Mouse (Mus musculus) midbrain, embryonic 11.5 days (tissue): ENCODE measurements around the gene Pla2g6. TPM values are rescaled to one million over a fixed set of nuclear protein-coding genes. Genes with fewer than 3 reads are reported as not detected.
A peak's percentile ranks its signal among the peaks of the same experiment; 100 is the strongest.

ENCODE experiments used
- ATAC-seq: fragments of 200-750 bp; cut with Nextera tagmentation; 2 replicates; pipeline ENCODE4 v1.8.0; 2017; ENCODE audit warnings: moderate TSS enrichment, moderate library complexity; ENCODE audit not compliant: low FRiP score
- DNase-seq: peaks from one replicate; pipeline ENCODE4 v3.0.0; 2015; ENCODE audit warnings: low spot score; ENCODE audit errors: missing footprints
- H3K27ac ChIP-seq: fragments of 300-500 bp; sonication (generic); 2 replicates; pipeline ENCODE4 v1.5.1; 2014; ENCODE audit warnings: low read depth, low read length
- H3K27me3 ChIP-seq: fragments of 300-500 bp; sonication (generic); 2 replicates; pipeline ENCODE4 v1.6.1; 2014; ENCODE audit warnings: mild to moderate bottlenecking, low read length, moderate library complexity, mixed read lengths; ENCODE audit not compliant: control insufficient read depth, insufficient read depth
- H3K36me3 ChIP-seq: fragments of 300-500 bp; sonication (generic); 2 replicates; pipeline ENCODE4 v1.6.1; 2014; ENCODE audit warnings: mild to moderate bottlenecking, low read length, moderate library complexity, mixed read lengths; ENCODE audit not compliant: control insufficient read depth, insufficient read depth
- H3K4me1 ChIP-seq: fragments of 300-500 bp; sonication (generic); 2 replicates; pipeline ENCODE4 v1.6.1; 2014; ENCODE audit warnings: low read length; ENCODE audit not compliant: control insufficient read depth, insufficient read depth
- H3K4me2 ChIP-seq: fragments of 300-500 bp; sonication (generic); 2 replicates; pipeline ENCODE4 v1.6.1; 2014; ENCODE audit warnings: mild to moderate bottlenecking, moderate library complexity
- H3K4me3 ChIP-seq: fragments of 300-500 bp; sonication (generic); 2 replicates; pipeline ENCODE4 v1.5.1; 2014; ENCODE audit warnings: low read depth, low read length
- H3K9ac ChIP-seq: fragments of 300-500 bp; sonication (generic); 2 replicates; pipeline ENCODE4 v1.6.1; 2014; ENCODE audit warnings: low read length
- H3K9me3 ChIP-seq: fragments of 300-500 bp; sonication (generic); 2 replicates; pipeline ENCODE4 v1.6.1; 2016; ENCODE audit warnings: low read length; ENCODE audit not compliant: control insufficient read depth
- WGBS: fragments of 180-500 bp; shearing (Covaris S2); extraction: QIAGEN DNeasy Blood & Tissue Kit; methylation state at CpG from one replicate; pipeline ENCODE4 v1.1.7; 2014; 5-methylcytosine and 5-hydroxymethylcytosine counted together
- polyA plus RNA-seq: library from polyadenylated mRNA; unstranded; fragments of >200 nt; fragmentation: Nextera tagmentation; extraction: Ambion mirVana; gene quantifications from 2 replicates; pipeline ENCODE4 v1.2.1, GENCODE M21; 2014

The Pla2g6 gene
- polyA plus RNA-seq, 1 experiment from 2014 or later, result 18.4 TPM

DNA sequence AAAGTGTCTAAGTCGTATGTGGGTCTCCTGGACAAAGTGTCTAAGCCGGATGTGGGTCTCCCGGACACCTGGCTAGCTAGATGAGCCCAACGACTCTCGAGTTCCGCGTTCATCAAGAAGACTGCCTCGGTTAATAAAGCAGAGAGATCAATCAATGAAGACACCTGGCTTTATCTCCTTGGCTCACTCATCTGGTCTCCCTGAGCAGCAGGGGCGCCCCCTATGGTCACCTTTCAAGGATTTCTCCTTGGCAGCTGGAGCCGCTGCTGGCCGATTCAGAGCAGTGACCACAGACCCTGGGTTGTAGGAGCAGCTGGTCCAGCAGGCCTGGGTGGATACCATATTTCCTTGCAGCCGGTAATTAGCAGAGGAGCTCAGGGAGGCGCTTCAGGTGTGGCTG lies 65.8 kb downstream of the Pla2g6 start:
- Histone ChIP-seq H3K9ac (no peak overlapping the region), H3K9me3 (no peaks in the 10 kb centered on the region), H3K27me3 (peaks cover 31% of the 10 kb centered on the region), H3K4me3 (no peak overlapping the region), H3K4me2 (no peak overlapping the region), H3K36me3 (no peaks in the 10 kb centered on the region), H3K4me1 (peaks cover 8% of the 10 kb centered on the region), H3K27ac (no peak overlapping the region)
- 25% methylated on average over 13 of the region's 13 CpGs for WGBS
- DNase-seq, result peak; percentile 91
- ATAC-seq, result no peak

DNA sequence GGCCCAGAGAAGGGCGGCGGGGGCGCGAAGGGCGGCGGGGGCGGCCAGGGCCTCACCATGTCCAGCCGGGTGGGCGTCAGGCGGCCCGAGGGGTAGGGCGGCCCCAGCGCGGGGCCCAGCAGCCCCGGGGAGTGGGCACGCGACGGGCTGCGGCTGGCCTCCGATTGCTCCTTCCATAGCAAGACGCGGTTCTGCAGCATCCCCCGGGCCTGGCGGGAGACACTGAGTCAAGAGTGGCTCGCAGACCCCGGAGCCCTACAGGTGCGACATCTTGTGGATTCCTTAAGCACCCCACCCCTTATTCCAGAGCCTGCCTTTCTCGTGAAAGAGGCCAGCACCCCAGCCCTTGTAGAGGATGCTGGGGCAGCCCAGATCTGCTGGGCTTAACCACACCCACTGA lies 66.4 kb downstream of the Pla2g6 start:
- H3K4me3 ChIP-seq, result peak overlapping the region; percentile 57
- DNase-seq, result peak; percentile 94
- H3K27ac ChIP-seq, result no peak overlapping the region
- ATAC-seq, result peak; percentile 61; the same call in 1 of the 2 replicates
- H3K9ac ChIP-seq, result peak overlapping the region; percentile 71
- H3K27me3 ChIP-seq, result peaks cover 31% of the 10 kb centered on the region
- H3K4me1 ChIP-seq, result peaks cover 8% of the 10 kb centered on the region
- no peaks in the 10 kb centered on the region for H3K9me3 ChIP-seq
- no peaks in the 10 kb centered on the region for H3K36me3 ChIP-seq
- peak overlapping the region; percentile 98 for H3K4me2 ChIP-seq
- WGBS, result 0% methylated on average over 26 of the region's 28 CpGs

DNA sequence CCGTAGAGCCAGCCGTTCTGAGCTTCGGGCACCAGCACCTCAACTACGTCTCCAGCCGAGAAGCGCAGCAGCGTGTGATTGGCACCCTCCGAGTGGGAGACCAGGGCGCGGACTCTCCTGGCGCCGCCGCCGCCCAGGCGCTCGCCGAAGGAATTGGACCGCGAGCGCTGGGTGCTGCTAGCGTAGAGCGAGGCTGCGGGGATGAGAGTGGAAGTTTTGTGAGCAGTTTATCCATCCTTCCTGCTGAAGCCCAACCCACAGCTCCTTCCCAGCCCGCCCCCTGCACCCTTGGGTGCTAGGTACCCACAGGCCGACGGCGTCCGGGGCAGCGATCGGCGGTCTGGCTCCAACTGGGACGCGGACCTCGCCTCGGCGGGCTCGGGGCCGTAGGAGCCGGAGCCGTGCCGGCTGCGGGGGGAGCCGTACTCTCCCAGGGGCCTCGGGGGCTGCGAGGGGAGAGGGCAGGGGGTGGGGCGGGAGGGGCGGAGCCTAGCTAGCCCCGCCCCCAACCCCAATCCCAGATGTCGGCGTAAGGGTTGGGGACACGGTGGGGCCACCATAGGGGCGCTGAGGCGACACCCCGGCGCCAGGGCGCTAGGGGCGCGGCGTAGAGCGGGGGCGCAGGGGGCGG lies 67.0 kb downstream of the Pla2g6 start:
- H3K4me1 ChIP-seq, result peaks cover 8% of the 10 kb centered on the region
- H3K4me3 ChIP-seq, result peak overlapping the region; percentile 57
- DNase-seq, result peak; percentile 94
- H3K36me3 ChIP-seq, result no peaks in the 10 kb centered on the region
- no peak overlapping the region for H3K27ac ChIP-seq
- H3K9me3 ChIP-seq, result no peaks in the 10 kb centered on the region
- peak; percentile 70 for ATAC-seq
- WGBS, result 2% methylated on average over 50 of the region's 62 CpGs
- peak overlapping the region; percentile 98 for H3K4me2 ChIP-seq
- peaks cover 31% of the 10 kb centered on the region for H3K27me3 ChIP-seq
- peak overlapping the region; percentile 71 for H3K9ac ChIP-seq

DNA sequence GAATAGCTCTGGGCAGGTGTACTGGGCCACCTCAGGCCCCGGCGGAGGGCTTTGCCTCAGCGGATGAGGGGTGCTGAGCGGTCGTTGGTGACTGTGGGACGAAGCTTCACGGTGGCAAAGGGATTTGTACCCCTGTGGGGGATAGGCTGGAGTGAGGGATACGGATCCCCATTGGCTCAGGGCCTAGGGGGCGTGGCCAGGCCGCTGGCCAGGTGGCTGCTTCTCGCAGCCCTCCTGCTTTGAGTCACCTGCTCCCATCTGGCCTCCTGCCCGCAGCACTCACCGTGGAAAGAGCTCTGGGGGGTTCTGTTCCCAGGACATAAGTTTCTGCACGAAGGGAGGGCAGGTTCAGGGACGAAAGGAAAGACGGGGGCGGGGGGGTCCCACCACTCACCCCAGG lies 69.7 kb downstream of the Pla2g6 start:
- H3K27ac ChIP-seq, result no peak overlapping the region
- DNase-seq (no peak), ATAC-seq (no peak)
- WGBS, result 27% methylated on average over 17 of the region's 17 CpGs
- peaks cover 37% of the 10 kb centered on the region for H3K27me3 ChIP-seq
- no peak overlapping the region for H3K4me3 ChIP-seq
- H3K4me1 ChIP-seq, result peaks cover 8% of the 10 kb centered on the region
- H3K9me3 ChIP-seq, result no peaks in the 10 kb centered on the region
- H3K9ac ChIP-seq, result no peak overlapping the region
- no peak overlapping the region for H3K4me2 ChIP-seq
- no peaks in the 10 kb centered on the region for H3K36me3 ChIP-seq

DNA sequence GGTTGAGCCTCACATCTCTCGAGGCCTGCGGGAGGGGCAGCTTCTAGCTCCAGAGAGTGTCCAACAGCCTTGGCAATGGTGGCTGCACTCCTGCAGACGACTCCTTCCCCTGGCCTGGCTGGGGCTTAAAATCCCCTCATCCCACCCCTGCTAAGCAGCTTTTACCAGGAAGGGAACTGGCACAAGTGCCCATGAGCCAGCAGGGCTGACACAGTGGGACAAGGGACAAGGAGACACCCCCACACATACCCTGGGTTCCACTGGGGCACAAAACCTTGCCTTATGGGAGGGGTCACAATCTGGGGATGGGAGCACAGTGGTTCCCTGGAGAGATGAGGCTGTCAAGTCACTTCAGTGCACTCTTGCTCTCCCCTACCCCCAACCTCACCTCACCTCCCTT lies 73.5 kb downstream of the Pla2g6 start, which contains the start of gene Slc16a8:
Gene Slc16a8 (minus strand): TSS at position 101 of the 400 bp plus-strand sequence.
- Histone ChIP-seq H3K9me3 (no peaks in the 10 kb centered on the region), H3K4me3 (no peak within 1 kb of the TSS), H3K4me2 (no peak within 1 kb of the TSS), H3K27ac (no peak within 1 kb of the TSS), H3K9ac (no peak within 1 kb of the TSS), H3K4me1 (peaks cover 8% of the 10 kb centered on the region), H3K36me3 (no peaks in the 10 kb centered on the region), H3K27me3 (peaks cover 35% of the 10 kb centered on the region)
- WGBS, result 42% methylated on average over 3 of the region's 3 CpGs
- DNase-seq (no peak), ATAC-seq (no peak)

DNA sequence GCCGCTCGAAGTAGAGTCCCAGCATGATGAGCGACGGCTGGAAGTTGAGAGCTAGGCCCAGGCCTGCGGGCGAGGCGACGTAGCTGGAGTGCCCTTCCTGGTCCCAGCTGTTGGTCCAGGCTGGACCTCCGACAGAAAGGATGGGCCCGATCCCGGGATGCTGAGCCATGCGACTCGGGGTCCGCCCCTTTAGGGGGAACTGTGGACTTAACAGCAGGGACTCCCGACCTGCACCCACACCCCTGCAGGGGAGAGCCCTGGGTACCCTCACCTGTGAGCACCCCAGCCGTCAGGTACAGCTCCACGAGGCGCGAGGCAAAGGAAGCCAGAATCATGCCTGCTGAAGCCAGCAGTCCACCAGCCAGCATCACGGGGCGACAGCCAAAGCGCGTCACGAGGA lies 75.6 kb downstream of the Pla2g6 start:
- peak overlapping the region; percentile 29 for H3K4me3 ChIP-seq
- H3K4me2 ChIP-seq, result peak overlapping the region; percentile 56
- H3K9me3 ChIP-seq, result no peaks in the 10 kb centered on the region
- H3K27me3 ChIP-seq, result peaks cover 34% of the 10 kb centered on the region
- DNase-seq, result no peak
- ATAC-seq, result no peak
- peaks cover 4% of the 10 kb centered on the region; the same call in 1 of the 2 replicates for H3K36me3 ChIP-seq
- 32% methylated on average over 24 of the region's 24 CpGs for WGBS
- peak overlapping the region; percentile 54 for H3K9ac ChIP-seq
- no peak overlapping the region for H3K27ac ChIP-seq
- peaks cover 8% of the 10 kb centered on the region for H3K4me1 ChIP-seq

DNA sequence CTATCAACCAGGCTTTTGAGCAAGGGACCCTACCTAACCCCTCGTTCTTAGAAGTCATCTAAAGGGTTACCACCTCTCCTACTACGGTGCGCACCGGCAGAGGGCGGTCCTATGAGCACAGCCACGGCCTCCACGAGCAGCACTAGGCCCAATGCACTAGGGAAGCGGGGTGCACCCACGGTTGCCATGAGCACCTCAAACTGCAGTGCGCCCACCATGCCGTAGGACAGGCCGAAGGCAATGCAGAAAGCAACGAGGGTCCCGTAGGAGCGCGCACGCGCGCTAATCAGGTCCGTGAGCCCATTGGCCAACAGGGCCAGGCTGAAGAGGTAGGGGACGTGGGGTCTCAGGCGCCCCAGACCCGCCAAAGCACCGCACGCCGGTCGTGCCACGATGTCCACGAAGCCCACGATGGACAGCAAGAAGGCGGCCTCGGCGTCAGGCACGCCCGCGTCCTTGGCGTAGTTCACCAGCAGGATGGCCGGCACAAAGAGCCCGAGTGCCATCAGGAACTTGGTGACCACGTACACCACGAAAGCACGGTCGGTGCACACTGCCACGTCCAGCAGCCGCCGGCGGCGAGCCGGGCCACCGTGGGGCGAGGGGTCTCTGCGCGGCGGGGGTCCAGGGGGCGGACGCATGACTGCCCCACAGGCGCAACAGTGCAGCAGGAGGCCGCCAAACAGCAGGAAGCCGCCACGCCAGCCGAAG lies 76.3 kb downstream of the Pla2g6 start:
- ATAC-seq (peak; percentile 55; the same call in 1 of the 2 replicates), DNase-seq (peak; percentile 92)
- WGBS, result 3% methylated on average over 60 of the region's 61 CpGs
- Histone ChIP-seq H3K4me2 (peak overlapping the region; percentile 56), H3K27me3 (peaks cover 34% of the 10 kb centered on the region), H3K36me3 (peaks cover 4% of the 10 kb centered on the region; the same call in 1 of the 2 replicates), H3K9ac (peak overlapping the region; percentile 54), H3K4me1 (peaks cover 8% of the 10 kb centered on the region), H3K27ac (no peak overlapping the region), H3K4me3 (peak overlapping the region; percentile 29), H3K9me3 (no peaks in the 10 kb centered on the region)

DNA sequence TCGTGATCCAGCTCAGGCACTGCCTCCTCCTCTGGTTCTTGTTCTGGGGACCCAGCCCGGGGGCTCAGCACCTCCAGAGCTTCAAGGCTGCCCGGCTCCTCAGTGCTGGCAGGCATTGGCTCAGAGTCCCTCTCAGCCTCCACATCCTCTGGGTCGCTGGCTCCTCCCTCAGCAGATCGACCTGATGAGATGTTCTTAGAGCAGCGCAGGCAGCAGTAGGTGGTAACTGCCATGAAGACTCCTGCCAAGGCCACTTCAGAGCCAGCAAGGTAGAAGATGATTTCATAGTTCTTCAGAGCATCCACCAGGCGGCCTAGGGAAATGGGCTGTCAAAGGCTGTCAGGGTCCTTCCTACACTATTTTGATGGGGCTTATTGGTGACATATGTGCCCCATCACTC lies 77.0 kb downstream of the Pla2g6 start:
- Histone ChIP-seq H3K9ac (no peak overlapping the region), H3K9me3 (no peaks in the 10 kb centered on the region), H3K4me2 (no peak overlapping the region), H3K27me3 (peaks cover 34% of the 10 kb centered on the region), H3K27ac (no peak overlapping the region), H3K4me3 (no peak overlapping the region), H3K36me3 (peaks cover 6% of the 10 kb centered on the region), H3K4me1 (peaks cover 8% of the 10 kb centered on the region)
- ATAC-seq (no peak), DNase-seq (no peak)
- 50% methylated on average over 7 of the region's 7 CpGs for WGBS

DNA sequence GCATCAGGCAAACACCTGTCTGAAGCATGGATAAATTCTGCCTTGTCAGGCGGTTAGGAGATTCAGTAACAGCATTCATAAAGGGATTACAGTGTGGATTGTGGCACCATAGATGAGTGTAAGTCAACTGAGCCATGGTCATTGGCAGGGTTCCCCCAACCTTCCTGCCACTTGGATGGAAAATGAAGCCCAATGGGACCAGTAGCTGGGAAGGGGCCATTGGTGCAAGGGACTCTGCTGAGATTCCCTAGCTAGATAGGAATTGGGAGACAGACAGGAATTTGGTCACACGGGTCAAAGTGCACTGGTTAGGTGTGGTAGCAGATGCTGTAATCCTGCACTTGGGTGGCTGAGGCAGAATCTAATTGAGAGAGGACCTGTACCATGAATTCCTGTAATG lies 78.0 kb downstream of the Pla2g6 start:
- no peak for ATAC-seq
- Histone ChIP-seq H3K4me2 (no peak overlapping the region), H3K4me1 (peaks cover 8% of the 10 kb centered on the region), H3K27ac (no peak overlapping the region), H3K9me3 (no peaks in the 10 kb centered on the region), H3K27me3 (peaks cover 34% of the 10 kb centered on the region), H3K9ac (no peak overlapping the region), H3K4me3 (no peak overlapping the region), H3K36me3 (peaks cover 6% of the 10 kb centered on the region)
- 87% methylated on average over 2 of the region's 2 CpGs for WGBS
- DNase-seq, result no peak
